Mouse (Mus musculus) urinary bladder, postnatal 36 days (tissue): ENCODE results near the gene Stk11.

Experiments used
- DNase-seq, 2 experiments: peaks; one replicate each; pipeline ENCODE4 v3.0.0; 2022; ENCODE audit warnings: low spot score in 2 of 2, mixed read lengths in 1 of 2

Stk11 gene

DNA sequence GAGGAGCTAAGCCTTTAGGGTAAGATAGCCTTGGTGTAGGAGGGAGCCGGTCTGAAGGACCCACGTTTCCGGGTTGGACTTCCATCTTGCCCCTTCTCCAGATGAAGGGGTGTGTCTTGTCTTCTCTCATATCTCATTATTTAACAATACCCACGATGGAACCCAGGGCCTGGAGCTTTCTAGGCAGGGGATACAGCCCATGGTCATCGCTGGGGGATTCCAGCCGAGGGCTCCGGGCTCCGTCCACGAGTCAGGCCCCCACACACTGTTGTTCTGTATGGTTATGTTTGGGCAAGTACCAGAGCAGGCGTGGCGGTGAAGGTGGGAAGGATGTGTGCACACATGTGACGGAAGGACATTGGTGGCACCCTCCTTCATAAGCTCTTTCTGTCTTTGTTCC, 28.6 kb downstream of the Stk11 start:
- DNase-seq = no peak

GRCm38 (mm10) chr10:80144864-80145838, 29.5 kb downstream of the Stk11 start:
- DNase-seq = peak; percentile 65 to 75

DNA sequence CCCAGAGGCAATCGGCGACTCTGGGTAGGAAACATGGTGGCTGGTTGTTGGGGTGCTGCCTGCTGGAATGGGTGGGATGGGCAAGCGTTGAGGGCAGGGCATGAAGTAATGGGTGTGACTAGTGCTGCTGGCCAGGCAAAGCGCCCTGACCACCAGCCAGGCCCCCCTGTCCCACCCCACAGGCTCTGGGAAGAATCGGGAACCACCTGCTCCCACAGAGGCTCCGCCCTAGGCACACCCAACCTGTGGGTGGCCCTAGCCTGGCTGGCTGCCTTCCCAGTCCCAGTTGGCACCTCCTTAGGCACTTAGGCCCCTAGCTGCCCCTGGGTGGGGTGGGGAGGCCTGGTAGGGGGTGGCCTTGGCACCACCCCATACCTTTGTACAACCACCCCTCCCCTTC, 30.3 kb downstream of the Stk11 start:
- DNase-seq = peak in 1 of 2 experiments; percentile 57

GRCm38 (mm10) chr10:80146568-80147011, 31.0 kb downstream of the Stk11 start:
- DNase-seq = no peak

DNA sequence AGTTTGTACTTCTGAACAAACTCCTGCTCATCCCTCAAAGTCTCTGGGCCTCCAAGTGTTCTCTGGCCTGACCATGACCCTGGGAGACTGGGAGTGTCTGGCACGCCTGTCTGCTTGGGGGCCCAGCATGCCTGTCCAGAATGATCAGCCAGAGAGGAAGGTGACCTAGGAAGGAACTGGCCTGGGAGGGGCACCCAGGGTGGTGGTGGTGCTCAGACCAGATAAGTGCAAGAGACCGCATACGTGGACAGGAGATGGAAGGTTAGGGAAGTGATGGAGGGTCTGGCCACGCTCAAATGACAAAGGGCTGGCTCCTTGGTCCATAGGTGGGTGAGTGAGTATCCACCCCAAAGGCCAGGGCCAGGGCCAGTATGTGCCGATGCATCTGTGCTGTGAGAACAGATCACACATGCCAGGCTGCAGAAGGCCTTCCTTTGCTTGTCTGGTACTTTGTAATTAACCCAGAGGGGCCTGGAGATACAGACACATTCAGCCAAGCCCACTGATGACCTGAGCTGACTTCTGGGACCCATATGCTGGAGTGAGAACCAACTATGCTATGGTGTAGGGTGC, 31.6 kb downstream of the Stk11 start:
- DNase-seq = no peak

DNA sequence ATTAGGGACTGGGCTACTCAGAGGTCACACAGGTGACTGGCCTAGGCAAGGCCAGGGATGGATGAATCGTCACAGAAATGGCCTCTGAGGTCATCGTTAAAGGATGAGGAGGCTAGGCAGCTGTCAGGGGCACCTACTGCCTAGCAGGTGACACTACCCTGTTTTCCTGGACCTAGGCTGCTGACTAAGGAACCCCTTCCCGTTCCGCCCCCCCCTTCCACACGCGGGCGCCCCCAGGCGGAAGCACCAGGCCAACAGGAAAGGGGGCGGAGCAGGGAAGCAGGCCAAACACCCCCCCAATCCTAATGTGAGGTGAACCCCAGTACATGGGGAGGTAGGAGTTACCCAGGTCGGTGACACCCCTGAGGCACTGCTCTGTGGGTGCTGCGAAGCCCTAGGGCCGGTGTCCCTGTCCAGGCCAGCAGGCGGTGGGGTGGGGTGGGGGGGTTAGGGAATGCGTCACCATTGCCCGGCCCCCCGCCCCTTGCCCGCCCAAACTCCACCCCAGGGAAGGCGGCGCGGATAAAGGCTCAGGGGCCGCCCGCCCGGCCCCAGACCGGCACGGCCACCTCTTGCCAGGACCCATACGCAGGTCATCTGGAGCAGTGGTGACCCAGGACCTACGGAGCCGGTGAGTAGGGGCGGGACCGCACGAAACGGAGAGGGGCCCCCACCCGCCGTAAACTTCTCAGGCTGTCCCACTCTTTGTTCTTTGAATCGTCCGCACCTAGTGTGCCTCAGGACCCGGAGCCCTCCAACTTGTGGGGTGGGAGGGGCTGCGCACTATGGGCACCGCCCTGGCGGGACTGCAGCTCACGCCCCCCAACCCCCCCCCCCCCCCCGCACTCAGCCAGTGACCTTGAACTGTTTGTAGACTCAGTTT, 32.4 kb downstream of the Stk11 start, which contains the start of gene Midn:
TSS of gene Midn (plus strand) at position 554 of the 883 bp plus-strand sequence.
- peak; percentile 79 to 86 for DNase-seq

DNA sequence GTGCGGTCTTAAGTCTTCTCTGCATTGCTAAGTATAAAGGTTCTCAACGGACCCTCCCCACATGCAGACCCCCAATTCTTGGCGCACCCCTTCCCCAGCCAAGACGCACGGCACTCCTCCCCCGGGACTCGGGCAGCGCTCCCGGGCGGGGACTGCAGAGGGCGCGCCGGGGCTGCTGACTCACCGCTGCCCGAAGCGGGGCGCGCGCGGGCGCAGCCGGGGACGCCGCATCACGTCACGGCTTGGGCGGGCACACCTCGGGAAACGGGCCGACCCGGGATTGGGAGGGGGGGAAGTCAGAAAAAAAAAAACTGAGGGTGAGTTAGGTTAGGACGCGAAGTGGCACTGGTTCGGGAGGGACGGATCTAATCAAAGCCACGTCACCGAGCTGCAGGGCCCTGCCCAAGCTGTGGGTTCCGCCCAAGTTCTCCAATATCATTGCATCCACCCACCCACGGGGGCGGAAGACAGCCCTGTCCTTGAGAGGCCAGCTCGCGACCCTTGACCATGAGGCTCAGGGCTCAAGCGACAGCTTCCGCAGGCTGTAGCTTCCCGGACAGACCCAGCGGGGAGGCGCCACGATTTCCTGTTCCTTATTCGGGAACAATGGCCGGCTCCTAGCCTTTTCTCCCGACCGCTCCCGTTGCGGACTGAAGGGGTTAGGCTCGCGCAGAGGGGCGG, 33.1 kb downstream of the Stk11 start:
- peak; percentile 92 to 94 for DNase-seq

- peak; percentile 91 to 98 for DNase-seq
Observed at GRCm38 (mm10) chr10:80149291-80150225, 34.0 kb downstream of the Stk11 start.

- DNase-seq = peak in 1 of 2 experiments; percentile 63
Observed at GRCm38 (mm10) chr10:80150226-80151210, 34.9 kb downstream of the Stk11 start.

GRCm38 (mm10) chr10:80151211-80152034, 35.8 kb downstream of the Stk11 start:
- peak in 1 of 2 experiments; percentile 67 for DNase-seq

- DNase-seq = peak in 1 of 2 experiments; percentile 56
Observed at GRCm38 (mm10) chr10:80152071-80152872, 36.7 kb downstream of the Stk11 start.

DNA sequence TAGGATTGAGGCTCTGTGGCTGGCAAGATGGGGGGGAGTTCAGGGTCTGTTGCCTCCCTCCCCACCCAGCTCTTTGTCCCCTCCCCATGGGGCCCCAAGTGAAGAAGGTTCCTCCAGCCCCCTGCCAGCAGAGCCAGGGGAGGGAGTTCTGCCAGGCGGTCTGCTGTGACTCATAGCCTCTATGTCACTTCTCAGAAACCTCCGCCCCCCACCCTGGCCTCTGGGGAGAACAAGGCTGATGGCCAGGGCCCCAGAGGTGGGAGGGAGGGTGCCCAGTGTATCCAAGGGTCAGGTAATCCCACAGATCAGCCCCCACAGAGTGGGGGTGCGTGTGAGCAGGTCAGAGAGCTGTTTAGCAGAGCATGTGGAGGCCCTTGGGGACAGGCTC, 37.3 kb downstream of the Stk11 start:
- peak in 1 of 2 experiments; percentile 62 for DNase-seq

- DNase-seq = no peak
Observed at GRCm38 (mm10) chr10:80153713-80154112, 38.1 kb downstream of the Stk11 start.

GRCm38 (mm10) chr10:80154384-80154783, 38.8 kb downstream of the Stk11 start:
- DNase-seq = no peak

DNA sequence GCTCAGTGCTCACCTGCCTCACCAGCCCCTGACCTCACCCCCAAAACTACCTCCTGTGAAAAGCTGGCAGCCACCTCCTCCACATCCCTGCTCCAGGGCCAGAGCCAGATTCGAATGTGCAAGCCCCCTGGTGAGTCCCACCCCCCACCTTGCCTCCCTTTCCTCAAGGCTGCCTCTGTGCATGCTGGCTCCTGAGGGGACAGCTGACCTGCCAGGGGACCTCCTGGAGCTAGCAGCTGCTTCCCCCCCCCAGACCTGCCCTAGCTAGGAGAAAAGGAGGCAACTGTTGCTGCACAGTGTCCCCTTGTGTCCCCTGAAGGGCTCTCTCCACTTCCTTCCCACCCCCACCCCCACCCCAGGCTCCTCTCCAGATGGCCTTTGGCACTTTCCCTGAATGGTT, 39.7 kb downstream of the Stk11 start:
- DNase-seq = no peak

GRCm38 (mm10) chr10:80156002-80156751, 40.6 kb downstream of the Stk11 start:
- no peak for DNase-seq

- DNase-seq = no peak
Observed at GRCm38 (mm10) chr10:80156752-80157053, 41.1 kb downstream of the Stk11 start.
